Mouse (Mus musculus): ENCODE data around the gene Adarb1.

Adarb1 gene

DNA sequence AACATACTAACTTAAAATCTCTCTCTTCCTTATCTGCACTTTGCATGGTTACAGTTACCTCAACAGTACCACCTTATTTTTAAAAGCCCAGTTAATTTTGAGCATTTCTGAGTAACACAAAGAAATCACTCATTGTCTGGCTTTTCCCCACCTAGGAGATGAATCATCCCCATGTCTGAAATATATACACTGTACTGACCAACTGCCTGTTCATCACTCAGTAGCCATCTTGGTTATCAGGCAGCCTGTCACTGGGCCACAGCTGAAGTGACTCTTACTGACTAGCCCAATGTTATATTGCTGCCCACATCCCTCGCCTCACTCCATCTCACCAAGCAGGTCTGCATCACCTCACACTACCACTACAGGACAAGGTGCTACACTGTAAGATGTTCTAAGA is 30.5 kb downstream of the Adarb1 start:
- no peak for DNase-seq (ENCODE audit: extremely low read depth, low read depth, low spot score)

DNA sequence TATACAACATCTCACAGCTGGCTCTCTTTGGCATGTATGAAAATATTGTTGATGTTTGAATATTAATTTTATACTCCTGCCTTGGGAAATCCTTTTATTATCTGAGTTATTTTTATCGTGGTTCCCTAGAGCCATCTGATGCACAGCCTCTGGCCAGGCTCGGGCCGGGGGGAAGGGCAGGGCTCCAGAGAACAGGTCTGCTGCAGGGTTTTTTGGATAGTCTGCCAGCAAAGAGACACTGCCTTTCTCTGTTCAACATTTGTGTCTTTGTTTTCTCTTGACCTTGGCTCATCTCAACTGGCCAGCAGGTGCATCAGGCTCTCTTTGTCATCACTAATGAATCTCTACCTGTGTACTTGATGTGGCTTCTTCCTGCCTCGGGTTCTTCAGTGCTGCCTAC is 32.3 kb downstream of the Adarb1 start:
- no peak for DNase-seq (ENCODE audit: extremely low read depth, low read depth, low spot score)

DNA sequence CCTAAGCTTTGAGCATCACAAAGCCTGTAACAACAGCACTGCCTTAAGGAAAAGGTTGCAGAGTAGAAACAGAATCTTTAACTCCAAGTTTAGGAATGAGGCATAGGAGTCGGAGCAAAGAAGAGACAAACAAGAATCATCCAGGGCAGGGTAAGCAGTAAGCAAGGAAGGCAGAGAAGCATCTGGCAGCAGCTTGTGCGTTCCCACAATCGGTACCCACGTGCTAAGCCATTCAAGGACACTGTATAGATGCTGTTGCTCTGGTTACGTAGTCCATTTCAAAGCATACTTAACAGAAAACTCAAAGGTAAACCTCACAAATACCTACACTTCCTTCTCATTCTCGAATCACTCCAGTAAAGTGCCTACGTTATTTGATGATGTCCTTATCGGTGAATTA is 35.0 kb downstream of the Adarb1 start:
- DNase-seq (ENCODE audit: extremely low read depth, low read depth, low spot score): no peak

DNA sequence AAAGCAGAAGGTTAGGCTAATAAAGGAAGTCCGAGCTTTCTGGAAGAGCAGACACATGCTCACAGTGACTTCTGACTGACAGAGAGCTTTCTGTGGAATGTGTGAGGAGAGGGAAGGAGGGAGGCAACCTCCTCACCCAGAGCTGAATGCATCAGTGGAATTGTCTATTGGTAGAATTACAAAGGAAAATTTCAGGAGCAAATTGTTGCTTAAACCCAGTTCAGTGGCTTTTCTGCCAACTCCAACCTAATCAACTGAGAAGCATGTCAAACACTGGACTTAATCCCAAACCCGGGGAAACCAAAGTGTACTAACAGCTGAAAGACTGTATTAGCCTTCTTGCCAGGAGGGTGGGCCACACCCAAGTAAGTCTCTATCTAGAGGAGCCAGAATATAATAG is 36.9 kb downstream of the Adarb1 start:
- DNase-seq (ENCODE audit: extremely low read depth, low read depth, low spot score): no peak

DNA sequence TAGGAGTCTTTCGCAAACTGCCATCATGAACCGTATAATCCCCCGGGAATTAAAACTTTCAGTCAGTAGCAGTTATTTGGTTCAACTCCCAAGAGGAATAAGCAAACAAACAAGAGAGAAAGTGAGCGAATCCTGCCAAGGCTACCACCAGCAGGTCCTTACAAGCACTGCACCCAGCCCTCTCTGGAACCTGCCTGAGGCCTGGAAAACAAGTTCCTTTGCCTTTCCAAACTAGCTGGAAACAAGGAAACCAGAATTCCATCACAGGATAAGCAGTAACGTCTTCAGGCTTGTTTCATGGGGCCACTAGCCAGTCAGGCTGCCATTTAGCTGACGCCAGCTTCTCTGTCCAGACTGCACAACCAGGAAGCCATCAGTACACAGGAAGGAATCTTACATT is 37.4 kb downstream of the Adarb1 start:
- peak; percentile 70 for DNase-seq (ENCODE audit: extremely low read depth, low read depth, low spot score)

DNA sequence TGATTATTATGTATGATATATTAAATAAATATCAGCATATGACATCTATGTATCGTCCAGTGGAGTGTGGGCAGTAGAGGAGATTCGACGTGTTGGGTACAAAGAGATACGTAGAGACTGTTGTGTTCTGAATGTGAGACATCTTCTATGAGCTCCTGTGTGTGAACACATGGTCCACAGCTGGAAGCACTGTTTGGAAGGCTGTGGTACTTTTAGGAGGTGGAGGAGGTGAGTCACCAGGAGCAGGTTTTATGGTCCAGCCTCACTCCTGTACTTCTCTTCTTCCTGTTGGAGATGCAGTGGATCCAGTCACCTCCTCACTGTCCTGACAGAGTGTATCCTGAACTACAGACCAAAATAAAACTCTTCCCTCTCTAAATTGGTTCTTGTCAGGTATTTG is 38.9 kb downstream of the Adarb1 start:
- DNase-seq (ENCODE audit: extremely low read depth, low read depth, low spot score): no peak

DNA sequence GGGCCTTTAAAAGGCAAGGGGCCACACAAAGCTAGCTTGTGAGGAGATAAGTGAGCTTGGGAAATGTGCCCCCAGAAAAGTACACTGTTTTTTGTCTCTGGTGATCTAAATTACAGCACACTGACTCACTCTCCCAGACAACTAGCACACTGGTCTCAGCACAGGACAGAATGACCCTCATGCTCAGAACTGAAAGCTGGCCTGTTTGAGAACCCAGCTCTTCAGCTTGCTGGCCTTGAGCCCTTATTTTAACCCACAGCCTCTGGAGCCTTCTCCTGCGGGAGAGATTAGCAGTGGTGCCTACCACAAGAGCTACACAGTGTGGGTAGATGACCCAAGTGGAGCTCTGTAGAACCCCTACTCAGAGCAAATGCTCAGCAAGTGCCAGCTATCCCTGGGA is 42.0 kb downstream of the Adarb1 start:
- no peak for DNase-seq (ENCODE audit: extremely low read depth, low read depth, low spot score)

DNA sequence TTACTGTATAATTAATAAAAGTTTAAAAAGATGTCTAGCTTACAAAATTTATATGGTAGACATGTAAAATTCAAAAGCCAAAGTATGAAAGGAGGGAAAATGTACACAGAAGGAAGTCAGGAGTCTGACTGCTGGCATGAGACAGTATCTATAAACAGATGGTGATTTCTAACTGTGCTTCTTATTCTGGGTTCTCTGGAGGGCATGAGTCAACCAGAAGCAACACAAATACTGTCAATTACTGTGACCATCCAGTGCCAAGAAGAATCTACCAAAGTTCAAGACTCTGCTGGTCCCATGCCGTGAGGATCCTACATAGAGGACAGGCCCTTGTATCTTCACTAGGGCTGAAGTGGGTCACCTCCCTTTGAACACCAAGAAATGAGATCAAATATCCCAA is 43.1 kb downstream of the Adarb1 start:
- no peak for DNase-seq (ENCODE audit: extremely low read depth, low read depth, low spot score)

DNA sequence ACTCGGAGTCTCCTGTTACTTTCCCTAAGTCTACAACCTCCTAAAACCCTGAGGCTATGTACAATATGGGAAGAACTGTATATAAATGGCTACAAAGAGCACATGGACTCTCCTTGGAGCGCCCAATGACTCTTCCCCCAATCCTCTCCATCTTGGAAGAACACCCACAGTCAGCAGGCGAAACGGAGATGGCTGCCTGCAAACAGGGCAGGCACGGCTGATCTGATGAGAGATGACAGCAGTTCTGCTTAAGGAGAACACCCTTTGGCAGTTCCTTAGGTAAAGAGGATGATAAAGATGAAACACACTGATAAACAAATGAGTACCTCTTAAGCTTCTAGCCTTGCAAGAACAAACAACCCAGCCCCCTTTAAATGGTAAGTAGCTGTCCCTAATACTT is 43.7 kb downstream of the Adarb1 start:
- DNase-seq (ENCODE audit: extremely low read depth, low read depth, low spot score): no peak

DNA sequence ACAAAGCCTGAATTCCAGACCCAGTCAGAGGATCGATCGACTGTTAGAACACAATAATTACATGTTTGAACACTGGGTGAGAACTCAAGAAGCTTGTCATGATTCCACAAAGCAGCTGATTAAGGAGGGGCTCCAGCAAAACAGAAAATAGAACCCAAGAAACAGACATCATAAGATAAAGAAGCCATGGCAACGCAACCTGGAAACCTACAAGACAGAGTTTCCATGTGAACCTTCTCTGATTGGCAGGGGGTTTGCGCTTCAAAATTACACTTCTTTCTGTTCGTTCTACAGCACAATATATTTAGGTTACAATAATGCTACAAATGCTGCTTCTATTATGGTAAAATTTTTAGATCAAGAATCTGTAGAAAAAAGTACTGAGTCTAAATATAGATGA is 47.9 kb downstream of the Adarb1 start:
- no peak for DNase-seq (ENCODE audit: extremely low read depth, low read depth, low spot score)

DNA sequence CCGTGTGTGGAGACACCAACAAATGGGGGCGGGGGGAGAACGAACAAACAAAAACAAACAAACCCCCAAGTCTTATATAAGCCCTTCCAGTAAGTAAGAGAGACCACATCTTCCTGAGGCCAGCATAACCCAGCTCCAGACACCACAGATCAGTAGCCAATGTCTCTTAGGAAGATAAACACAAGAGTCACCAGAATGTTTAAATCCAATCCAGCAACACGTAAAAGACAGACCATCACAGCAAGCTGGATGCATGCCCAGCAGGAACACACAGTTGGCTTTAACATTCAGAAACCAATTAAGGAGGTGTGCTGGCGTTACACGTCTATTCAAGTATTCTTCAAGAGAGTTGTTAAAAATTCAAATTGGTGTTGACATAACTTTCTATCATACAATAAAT is 50.1 kb downstream of the Adarb1 start:
- no peak for DNase-seq (ENCODE audit: extremely low read depth, low read depth, low spot score)

DNA sequence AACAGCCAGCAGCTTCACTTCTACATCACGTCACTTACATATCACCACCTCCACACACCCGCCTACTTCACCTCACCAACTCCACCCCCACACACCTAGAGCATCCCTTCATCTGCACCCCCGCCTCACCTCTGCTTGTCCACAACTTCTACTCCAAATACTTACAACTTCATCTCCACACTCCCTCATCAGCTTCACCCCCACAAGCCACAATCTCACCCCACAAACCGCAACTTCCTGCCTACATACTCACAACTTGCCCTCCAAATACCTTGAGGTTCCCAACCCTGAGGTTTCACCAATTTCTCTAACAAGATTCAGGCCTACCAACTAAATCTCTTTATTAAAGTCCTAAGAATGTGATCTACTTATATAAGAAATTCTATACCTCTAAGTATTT is 51.1 kb downstream of the Adarb1 start:
- no peak for DNase-seq (ENCODE audit: extremely low read depth, low read depth, low spot score)

DNA sequence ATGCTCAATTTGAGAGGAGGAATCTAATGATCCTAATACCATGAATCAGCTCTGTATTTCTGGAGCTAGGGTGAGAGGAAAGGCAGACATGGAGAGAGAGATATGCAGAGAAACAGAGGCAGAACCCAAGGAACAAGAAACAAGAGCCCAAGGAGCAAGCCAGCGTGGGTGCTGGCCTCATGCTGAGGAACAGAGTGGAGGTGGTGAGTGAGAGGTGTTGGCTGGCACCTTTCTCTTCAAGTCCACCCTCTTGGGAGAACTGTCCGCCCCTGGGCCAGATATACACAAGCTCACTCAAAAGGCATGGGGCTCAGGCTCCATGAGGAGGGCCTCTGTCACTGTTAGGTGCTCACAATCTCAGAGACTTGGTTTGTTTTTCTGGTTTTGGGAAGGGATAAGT is 52.9 kb downstream of the Adarb1 start:
- DNase-seq (ENCODE audit: extremely low read depth, low read depth, low spot score): no peak

DNA sequence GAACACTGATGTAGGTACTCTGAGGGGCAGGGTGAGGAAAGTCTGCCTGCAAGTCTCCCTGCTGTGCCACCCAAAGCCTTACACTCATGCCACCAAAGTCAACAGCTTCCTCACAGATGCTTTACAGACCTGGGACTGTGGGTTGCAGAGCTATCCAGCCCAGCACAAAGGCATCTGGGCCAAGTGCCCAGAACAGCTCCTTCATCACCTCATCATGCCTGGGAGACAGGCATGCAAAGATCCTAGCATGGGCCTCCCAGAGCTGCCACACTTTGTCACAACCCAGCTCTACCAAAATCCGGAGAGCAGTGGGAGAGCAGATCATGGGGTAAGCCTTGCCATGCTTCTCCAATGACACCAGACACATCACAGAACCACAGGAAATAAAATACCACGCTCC is 57.6 kb downstream of the Adarb1 start:
- no peak for DNase-seq (ENCODE audit: extremely low read depth, low read depth, low spot score)

DNA sequence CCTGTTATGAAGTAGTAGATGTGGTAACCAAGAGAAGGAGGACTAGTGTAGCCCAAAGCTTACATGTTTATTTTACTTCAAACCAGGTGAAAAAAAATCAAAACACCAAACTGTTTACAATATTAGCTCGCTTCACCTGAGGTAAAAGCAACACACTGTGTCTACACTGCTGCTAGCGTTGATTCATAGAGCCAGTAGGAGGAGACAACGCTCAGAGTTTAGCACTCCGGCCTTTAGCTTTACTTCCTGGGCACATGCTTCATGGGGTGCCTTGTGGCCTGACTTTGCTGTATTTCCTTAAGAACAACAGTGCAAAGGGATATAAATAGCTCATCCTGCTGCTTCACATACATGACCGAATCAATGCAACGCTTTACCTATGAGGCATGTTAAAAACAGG is 60.1 kb downstream of the Adarb1 start:
- no peak for DNase-seq (ENCODE audit: extremely low read depth, low read depth, low spot score)

DNA sequence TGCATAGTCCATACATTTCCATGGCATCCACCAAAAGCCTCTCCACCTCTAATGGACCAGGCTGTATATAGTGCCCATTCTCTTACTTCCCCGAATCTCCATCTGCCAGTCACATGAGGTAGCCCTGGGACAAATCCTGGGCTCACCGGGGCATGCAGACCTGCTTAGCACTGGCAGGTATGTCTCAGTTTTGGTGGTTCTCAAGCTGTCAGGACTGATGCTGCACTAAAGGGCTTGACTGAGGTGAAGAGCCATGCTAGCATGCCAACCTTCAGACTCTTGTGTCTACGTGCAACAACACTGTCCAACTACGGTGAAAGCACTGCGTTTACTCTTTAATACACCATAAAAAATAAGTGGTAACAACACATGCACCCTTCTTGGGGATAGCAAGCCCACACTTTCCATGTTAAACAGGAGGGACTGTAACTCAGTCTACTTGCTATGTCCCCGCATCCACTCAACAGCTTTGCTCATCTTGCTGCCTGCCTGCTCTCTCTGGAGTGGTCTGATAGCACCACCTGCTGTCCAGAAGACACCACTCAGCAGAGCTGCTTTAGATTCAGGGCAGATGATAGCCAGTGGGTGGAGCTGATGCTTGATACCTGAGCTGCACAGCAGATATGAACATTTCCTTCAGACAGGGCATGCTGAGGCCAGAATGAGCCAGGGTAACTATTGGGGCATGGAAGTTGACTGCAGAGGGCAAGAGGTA is 64.9 kb downstream of the Adarb1 start:
- no peak for DNase-seq (ENCODE audit: extremely low read depth, low read depth, low spot score)

DNA sequence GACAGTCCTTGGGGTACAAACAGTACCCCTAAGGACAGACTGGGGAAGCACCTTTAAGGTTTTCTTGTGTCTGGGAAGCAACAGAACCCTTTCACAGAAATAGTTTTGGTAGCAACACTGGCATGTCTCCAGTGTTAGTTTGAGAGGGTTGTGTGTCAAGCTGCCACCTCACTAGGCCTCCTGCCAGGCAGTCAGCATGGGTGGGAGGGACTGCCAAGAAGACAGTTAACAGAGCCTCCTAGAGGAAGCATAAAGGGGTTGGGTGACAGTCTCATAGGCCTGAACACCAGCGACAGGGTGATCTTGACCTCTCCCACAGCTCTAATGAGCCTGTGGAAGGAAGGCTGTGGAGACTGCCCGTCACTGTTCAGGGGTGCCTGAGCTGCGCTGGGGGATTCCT is 75.2 kb downstream of the Adarb1 start:
- DNase-seq (ENCODE audit: extremely low read depth, low read depth, low spot score): no peak

DNA sequence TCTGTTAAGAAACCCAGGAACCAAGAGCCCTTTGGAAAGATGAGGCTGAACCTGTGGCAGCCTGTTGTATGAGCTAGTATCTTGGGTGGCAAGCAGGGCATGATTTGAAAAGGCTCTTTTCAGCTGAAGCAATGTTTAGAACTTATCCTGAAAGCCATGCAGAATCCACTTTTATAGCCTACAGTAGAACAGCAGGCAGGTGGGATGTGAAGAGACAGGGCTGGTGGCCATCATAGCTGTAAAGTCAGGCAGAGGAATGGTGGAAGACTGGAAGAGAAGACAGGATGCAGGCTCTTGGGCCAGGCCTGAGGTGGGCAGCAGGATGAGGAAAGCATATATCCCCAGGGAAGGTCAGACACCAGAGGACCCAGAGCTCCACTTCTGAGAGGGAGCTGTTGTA is 76.4 kb downstream of the Adarb1 start:
- DNase-seq (ENCODE audit: extremely low read depth, low read depth, low spot score): no peak

DNA sequence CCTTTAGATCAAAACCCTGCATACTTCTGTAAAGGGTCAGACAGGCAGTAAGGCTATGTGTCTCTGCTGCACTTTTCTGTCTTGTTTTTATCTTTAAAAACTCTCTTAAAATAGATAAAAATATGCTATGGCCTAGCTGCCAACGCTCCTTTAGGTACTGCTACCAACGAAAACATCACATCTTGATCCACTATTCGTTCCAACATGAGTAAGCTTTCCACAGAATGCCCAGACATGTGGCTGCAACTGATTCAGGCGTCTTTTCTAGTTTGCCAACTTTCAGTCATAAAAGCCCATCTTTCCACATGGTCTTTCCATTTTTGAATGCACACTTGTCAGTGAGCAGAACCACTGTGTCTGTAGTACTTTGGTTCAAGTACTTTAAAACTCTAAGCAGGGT is 77.0 kb downstream of the Adarb1 start:
- no peak for DNase-seq (ENCODE audit: extremely low read depth, low read depth, low spot score)

DNA sequence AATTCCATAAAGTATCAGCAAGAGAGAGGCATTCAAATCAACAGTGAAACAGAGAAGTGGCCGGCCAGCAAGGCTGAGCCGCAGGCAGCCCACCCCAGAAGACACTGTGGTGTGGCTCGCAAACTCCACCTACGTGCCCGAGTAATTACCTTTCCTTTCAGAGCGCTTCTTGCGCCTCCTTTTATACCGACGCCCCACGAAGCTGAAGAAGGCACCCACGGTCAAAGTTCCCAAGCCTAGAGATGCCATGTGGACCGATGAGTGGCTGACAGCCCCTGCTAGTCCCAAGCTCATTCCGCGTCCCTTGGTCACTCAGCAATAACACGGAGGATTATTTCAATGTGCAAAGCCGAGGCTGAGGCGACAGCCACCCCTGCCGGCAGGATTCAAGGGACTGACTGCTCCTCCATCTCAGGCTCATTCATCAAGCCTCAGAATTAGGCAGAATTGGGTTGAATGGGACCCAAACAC is 78.2 kb downstream of the Adarb1 start:
- DNase-seq (ENCODE audit: extremely low read depth, low read depth, low spot score): no peak

DNA sequence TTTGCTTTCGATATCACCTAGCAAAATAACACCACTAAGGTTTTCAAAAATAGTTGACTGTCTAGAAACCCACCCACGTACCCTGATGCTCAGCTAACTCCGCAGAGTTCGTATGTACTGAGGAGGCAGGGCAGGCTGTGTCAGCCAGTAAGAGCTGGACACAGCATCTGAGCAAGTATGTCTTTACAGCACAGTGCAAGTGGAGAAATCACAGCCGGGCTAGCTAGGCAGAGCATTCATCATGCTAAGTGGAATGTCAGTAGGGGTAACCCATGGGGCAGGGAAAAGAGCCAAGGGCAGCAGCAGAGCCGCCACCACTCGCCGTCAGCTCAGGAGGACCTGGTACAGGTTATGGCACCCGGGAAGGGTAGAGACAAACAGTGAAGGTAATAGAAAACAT is 84.6 kb downstream of the Adarb1 start:
- no peak for DNase-seq (ENCODE audit: extremely low read depth, low read depth, low spot score)

DNA sequence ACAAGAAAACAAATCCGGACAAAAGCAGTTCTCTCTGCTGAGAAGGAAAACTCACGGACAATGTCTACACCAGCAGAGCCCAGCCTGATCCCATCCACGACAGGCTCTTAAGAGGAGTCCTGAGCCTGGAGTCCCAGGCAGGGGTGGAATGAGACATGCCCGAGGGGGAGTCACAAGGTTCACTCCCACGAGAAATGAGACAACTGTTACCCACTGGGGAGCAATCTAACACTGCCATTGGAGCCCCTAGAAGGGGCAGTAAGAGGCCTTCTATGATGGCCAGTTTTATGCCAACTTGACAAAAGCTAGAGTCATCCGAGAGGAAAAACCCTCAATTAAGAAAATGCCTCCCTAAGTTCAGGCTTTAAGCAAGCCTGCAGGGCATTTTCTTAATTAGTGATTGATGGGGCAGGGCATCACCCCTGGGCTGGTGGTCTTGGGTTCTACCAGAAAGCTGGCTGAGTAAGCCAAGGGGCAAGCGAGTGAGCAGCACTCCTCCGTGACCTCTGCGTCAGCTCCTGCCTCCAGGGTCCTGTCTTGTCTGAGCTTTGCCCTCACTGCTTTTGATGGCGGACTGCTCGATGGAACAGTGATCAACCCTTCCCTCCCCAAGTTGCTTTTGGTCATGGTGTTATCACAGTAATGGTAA is 88.5 kb downstream of the Adarb1 start:
- DNase-seq (ENCODE audit: extremely low read depth, low read depth, low spot score): no peak

DNA sequence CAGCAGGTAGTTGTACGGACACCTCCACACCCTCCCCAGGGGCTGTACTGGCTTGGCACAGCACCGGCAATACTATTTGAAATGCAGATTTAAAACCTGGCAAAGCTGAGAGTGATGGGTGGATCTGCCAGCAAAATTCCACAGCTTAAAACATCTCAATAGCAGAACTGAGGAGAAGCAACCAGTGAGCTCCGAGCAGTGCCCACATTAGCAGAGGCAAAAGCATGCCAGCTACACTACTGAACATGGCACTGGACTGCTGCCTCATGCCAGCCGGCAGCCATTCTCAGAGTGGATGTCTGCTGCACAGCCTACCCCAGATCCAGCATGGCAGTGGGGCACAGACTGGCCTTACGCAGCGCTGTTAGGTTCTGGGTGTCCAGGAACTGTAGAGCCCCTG is 93.4 kb downstream of the Adarb1 start:
- peak; percentile 10 for DNase-seq (ENCODE audit: extremely low read depth, low read depth, low spot score)
